Mouse (Mus musculus) ES-CJ7 (cell line): ENCODE results near the gene C130079G13Rik.

Source experiments
- DNase-seq: peaks from one replicate; pipeline ENCODE4 v3.0.0; 2011; ENCODE audit warnings: low read depth, low spot score

The C130079G13Rik gene

DNA sequence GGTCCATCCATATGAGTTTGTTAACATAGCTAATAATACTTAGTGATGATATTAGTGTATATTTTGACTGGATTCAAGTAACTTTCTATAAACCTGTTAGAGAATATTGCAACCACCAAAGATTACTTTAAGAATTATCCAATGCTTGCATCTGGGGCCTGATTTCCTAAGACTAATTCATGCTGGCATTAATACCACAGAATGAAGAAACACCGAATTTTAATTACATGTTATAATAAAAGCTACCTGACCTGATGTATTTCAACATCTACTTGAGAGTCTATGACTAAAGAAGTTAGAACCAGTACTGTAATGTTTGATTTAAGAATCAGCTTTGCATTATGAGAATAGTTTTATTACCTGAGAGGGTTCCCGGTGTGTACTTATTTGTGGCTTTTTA, at the start of gene C130079G13Rik:
Gene C130079G13Rik, plus strand, starts transcription at position 301 of the 400 bp plus-strand sequence.
- no peak for DNase-seq

DNA sequence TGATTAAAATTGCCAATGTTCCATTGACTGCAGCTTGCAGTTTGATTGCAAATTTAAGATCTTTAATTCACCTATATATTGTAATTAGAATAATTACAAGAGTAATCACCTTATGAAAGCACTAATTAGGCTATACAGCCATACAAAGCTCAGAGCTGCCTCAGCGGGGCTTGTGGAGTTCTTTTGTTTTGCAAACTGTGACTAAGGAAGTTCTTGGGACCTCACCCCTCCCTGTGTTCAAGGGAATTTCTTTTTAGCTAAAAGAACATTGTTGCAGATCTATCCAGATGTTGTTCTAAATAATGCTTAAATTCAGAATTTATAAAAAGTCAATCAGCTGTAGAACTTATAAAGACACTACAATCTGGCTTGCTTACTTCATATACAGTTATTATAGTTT, 47.4 kb upstream of the C130079G13Rik start:
- DNase-seq, result peak; percentile 62

DNA sequence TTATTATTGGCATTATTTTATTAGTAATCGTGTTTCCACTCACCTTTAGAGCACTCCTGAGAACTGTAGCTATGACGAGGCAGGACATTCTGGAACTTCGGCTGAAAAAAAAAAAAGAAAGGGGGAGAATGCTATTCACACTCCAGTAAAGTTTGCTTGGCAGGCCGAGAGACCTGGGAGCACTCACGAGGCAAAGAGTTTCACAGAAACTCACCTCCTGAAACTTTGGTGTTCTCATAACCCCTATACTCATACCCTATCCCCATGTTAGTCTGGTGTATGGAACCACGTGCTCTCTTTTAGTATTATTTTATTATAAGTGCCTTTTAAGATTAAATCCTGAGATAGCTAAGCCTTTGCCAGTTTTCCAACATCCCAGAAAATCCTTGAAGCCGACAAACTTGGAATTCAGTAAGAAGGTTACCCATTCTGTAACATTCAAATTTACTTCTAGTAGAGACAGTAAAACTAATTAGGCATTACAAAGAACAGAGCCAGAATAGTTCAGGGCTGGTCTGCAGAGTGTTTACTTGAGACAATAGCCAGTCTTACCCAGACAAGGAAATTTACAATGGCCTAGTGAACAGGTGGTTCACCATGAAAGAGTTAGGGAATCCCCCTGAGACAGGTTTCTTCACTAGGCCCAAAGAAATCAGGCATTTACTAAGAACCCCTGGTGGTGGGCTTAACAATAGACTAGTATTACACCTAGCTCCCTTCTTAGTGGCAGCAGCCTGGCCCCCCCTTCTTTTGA, 45.0 kb upstream of the C130079G13Rik start:
- DNase-seq, result peak; percentile 94

DNA sequence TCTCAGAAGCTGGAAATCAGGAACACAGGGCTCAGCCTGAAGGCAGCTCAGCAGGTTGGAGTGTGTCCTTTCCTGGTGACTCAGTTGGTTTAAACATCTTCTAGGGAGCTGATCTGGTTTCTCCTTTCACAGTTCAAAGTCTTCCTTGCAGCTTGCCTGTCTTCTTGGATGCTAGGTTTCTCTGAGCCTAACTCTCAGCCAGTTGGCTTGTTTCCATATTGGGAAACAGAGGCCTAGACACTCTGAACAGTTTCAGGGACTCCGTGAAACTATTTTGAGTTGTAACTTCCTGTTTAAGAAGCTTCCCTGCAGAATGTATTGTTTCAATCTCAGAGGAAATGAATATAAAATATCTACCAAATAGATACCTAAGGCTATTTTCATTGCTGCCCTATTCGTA, 31.7 kb upstream of the C130079G13Rik start:
- no peak for DNase-seq

DNA sequence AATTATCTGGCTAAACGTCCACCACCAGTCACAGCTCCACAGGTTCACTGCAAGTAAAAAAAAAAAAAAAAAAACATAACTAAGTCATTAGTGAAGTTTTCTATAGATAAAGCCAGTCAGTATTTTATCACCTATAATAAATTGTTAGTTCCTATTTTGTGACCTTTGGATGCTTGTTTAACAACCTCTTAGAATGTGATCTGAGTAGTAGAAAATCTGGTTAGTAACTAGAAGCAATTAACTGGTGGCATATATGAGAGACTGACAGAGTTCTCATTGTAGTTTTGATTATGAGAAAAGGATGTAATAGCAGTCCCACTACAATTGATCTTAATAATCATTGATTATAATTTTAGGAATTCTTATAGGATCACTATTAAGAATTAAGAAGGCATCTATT, 9.6 kb downstream of the C130079G13Rik start:
- DNase-seq, result no peak

DNA sequence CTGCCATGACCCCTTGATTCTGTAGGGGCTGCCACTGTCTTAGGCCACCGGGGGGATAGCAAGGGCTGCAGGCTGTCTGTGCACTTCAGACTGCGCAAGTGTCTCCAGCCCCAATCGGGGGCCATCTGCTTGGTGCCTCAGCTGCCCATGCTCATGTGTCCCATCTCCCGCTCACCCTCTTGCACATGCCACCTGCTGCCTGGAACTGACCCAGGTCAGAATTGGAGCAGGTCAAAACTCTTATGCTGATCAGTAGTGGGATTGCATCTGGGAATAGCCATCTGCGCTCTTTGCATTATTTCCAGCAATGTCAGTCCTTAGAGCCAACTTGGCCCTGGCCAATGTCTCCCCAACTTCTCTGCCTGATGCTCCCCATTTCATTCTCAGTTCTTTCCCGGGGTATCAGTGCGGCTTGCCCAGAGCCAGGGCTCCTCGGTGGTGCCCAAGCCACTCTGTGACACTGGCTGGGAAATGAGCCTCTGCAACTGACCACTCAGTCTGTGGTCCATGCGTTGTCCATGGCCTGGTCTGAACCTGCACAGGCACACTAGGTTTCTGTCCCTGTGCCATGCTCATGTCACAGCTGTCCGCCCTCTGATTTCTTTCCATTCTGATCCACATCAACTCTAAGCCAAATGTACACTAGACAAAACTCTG, 22.4 kb downstream of the C130079G13Rik start:
- DNase-seq, result no peak

DNA sequence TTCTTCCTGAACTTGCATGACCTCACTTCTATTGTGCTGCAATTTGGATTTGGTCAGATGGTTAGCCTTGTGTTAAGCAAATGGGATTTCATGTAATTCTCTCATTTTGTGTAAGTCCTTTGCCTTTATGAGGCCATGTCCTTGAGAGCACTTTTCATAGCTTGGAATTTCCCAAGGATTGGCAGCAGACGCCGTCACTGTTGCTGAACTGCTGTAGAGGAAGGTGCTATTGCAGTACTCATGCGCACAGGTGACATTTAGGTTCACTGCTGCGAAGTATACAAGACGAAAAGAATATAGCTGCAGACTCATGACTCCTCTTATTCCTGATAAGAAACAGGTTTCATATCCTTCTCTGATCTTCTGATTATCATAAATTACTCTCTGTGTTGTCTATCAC, 45.9 kb downstream of the C130079G13Rik start:
- no peak for DNase-seq

DNA sequence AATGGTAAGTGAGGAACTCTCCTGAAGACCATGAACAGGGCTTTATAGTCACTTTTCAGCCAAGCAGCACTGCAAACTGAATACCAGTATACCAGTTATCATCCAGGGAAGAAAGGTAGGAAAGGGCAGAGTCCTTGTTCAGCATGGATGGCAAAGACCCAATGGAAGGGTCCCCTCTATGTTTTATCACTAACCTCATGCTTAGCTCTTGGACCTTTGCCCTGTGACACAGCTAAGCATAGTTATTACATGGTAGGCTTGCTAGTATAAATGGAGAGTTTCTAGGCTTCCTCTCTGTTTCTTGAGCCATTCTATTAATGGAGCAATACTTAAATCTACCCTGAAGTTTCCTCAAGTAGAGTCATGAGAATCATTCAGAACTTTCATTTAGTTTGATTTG, 49.6 kb downstream of the C130079G13Rik start:
- DNase-seq, result no peak
